Mouse (Mus musculus): ENCODE data around the gene Tdp1. TPM values are rescaled to one million over a fixed set of nuclear protein-coding genes. Genes with fewer than 3 reads are reported as not detected.

Tdp1 gene
- polyA plus RNA-seq, 1 experiment from 2014 or later, result 43.9 TPM

- no peaks in the 10 kb centered on the region for H3K36me3 ChIP-seq (ENCODE audit: control insufficient read depth, insufficient read depth, low read length)
- no peak overlapping the region for H3K9ac ChIP-seq (ENCODE audit: low read depth, low read length)
- no peak for ATAC-seq
- H3K4me3 ChIP-seq (ENCODE audit: low read length), result no peak overlapping the region
- WGBS, result 65% methylated on average over 4 of the region's 4 CpGs
- H3K4me1 ChIP-seq (ENCODE audit: control insufficient read depth, insufficient read depth, low read length), result no peaks in the 10 kb centered on the region
- no peak overlapping the region for H3K27ac ChIP-seq (ENCODE audit: low read length)
- H3K9me3 ChIP-seq (ENCODE audit: control insufficient read depth, low read length), result no peaks in the 10 kb centered on the region
- no peaks in the 10 kb centered on the region for H3K27me3 ChIP-seq (replicated peaks; ENCODE audit: control insufficient read depth, insufficient read depth, low read length)
- H3K4me2 ChIP-seq (ENCODE audit: low read depth, low read length), result no peak overlapping the region
Measured at GRCm38 (mm10) chr12:99938476-99938875, 54.2 kb downstream of the Tdp1 start.

- no peak for ATAC-seq
- 80% methylated on average over 6 of the region's 6 CpGs for whole genome bisulfite sequencing
- H3K4me1 ChIP-seq (ENCODE audit: control insufficient read depth, insufficient read depth, low read length), result no peaks in the 10 kb centered on the region
Measured at GRCm38 (mm10) chr12:99939179-99939578, 54.9 kb downstream of the Tdp1 start.

GRCm38 (mm10) chr12:99940704-99941103, 56.4 kb downstream of the Tdp1 start:
- Histone ChIP-seq H3K9me3 (ENCODE audit: control insufficient read depth, low read length) (no peaks in the 10 kb centered on the region), H3K4me2 (ENCODE audit: low read depth, low read length) (no peak overlapping the region), H3K27ac (ENCODE audit: low read length) (no peak overlapping the region), H3K4me1 (ENCODE audit: control insufficient read depth, insufficient read depth, low read length) (no peaks in the 10 kb centered on the region), H3K4me3 (ENCODE audit: low read length) (no peak overlapping the region), H3K9ac (ENCODE audit: low read depth, low read length) (no peak overlapping the region), H3K27me3 (replicated peaks; ENCODE audit: control insufficient read depth, insufficient read depth, low read length) (no peaks in the 10 kb centered on the region), H3K36me3 (ENCODE audit: control insufficient read depth, insufficient read depth, low read length) (no peaks in the 10 kb centered on the region)
- no peak for ATAC-seq
- WGBS, result 86% methylated on average over 7 of the region's 7 CpGs

More at GRCm38 (mm10) chr12:99939179-99939578, 54.9 kb downstream of the Tdp1 start:
- no peak overlapping the region for H3K27ac ChIP-seq (ENCODE audit: low read length)
- no peaks in the 10 kb centered on the region for H3K27me3 ChIP-seq (replicated peaks; ENCODE audit: control insufficient read depth, insufficient read depth, low read length)
- H3K4me3 ChIP-seq (ENCODE audit: low read length), result no peak overlapping the region
- no peaks in the 10 kb centered on the region for H3K9me3 ChIP-seq (ENCODE audit: control insufficient read depth, low read length)
- no peak overlapping the region for H3K4me2 ChIP-seq (ENCODE audit: low read depth, low read length)
- no peak overlapping the region for H3K9ac ChIP-seq (ENCODE audit: low read depth, low read length)
- H3K36me3 ChIP-seq (ENCODE audit: control insufficient read depth, insufficient read depth, low read length), result no peaks in the 10 kb centered on the region

DNA sequence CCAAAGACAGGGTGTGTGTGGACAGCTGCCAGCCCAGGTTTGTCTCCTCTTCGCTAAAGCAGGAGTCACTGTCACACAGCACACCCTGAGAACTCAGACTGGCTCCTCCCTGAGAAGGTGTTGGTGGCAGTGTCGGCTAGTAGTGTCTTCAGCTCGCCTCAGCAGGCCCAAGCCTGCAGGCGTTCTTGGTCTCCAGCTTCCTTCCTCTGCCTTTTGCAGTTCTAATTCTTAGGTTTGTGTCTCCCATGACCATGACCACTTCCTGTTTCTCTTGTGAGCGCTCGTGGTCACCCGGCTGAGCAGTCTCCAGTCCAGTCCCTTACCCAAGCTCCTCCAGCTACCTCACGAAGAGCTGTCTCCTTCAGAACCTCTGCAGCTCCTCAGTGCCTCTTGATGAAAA, 58.1 kb downstream of the Tdp1 start:
- no peaks in the 10 kb centered on the region for H3K4me1 ChIP-seq (ENCODE audit: control insufficient read depth, insufficient read depth, low read length)
- 73% methylated on average over 8 of the region's 8 CpGs for WGBS
- no peak overlapping the region for H3K4me3 ChIP-seq (ENCODE audit: low read length)
- no peaks in the 10 kb centered on the region for H3K36me3 ChIP-seq (ENCODE audit: control insufficient read depth, insufficient read depth, low read length)
- no peaks in the 10 kb centered on the region for H3K9me3 ChIP-seq (ENCODE audit: control insufficient read depth, low read length)
- H3K4me2 ChIP-seq (ENCODE audit: low read depth, low read length), result no peak overlapping the region
- H3K27me3 ChIP-seq (replicated peaks; ENCODE audit: control insufficient read depth, insufficient read depth, low read length), result no peaks in the 10 kb centered on the region
- H3K27ac ChIP-seq (ENCODE audit: low read length), result no peak overlapping the region
- H3K9ac ChIP-seq (ENCODE audit: low read depth, low read length), result no peak overlapping the region
- no peak for ATAC-seq

GRCm38 (mm10) chr12:99952928-99953327, 68.6 kb downstream of the Tdp1 start:
- Histone ChIP-seq H3K27ac (ENCODE audit: low read length) (no peak overlapping the region), H3K4me2 (ENCODE audit: low read depth, low read length) (no peak overlapping the region), H3K27me3 (replicated peaks; ENCODE audit: control insufficient read depth, insufficient read depth, low read length) (no peaks in the 10 kb centered on the region), H3K9me3 (ENCODE audit: control insufficient read depth, low read length) (no peaks in the 10 kb centered on the region), H3K4me1 (ENCODE audit: control insufficient read depth, insufficient read depth, low read length) (no peaks in the 10 kb centered on the region), H3K36me3 (ENCODE audit: control insufficient read depth, insufficient read depth, low read length) (no peaks in the 10 kb centered on the region), H3K9ac (ENCODE audit: low read depth, low read length) (no peak overlapping the region), H3K4me3 (ENCODE audit: low read length) (no peak overlapping the region)
- no peak for ATAC-seq
- WGBS, result 66% methylated on average over 7 of the region's 7 CpGs

DNA sequence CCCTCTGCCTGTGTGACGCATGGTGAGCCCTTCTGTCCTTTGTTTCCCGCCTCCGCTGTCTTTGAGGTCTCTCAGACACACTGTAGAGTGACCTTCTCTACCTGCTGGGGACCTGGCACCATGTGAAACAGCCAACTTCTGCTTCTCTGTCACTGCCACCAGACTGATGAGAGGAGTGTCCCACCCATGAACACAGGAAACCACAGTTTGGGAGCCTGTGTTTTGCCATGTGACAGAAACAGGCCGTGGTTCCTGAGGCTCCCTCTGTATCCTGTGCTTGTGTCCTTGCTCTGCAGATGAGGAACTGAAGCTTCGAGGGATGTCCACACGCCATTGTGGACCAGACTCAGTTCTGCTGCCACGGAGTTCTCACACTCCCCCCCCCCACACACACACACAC, 72.1 kb downstream of the Tdp1 start:
- H3K9me3 ChIP-seq (ENCODE audit: control insufficient read depth, low read length), result no peaks in the 10 kb centered on the region
- no peak overlapping the region for H3K27ac ChIP-seq (ENCODE audit: low read length)
- no peak for ATAC-seq
- H3K4me2 ChIP-seq (ENCODE audit: low read depth, low read length), result no peak overlapping the region
- H3K4me3 ChIP-seq (ENCODE audit: low read length), result no peak overlapping the region
- no peak overlapping the region for H3K9ac ChIP-seq (ENCODE audit: low read depth, low read length)
- no peaks in the 10 kb centered on the region for H3K36me3 ChIP-seq (ENCODE audit: control insufficient read depth, insufficient read depth, low read length)
- no peaks in the 10 kb centered on the region for H3K4me1 ChIP-seq (ENCODE audit: control insufficient read depth, insufficient read depth, low read length)
- H3K27me3 ChIP-seq (replicated peaks; ENCODE audit: control insufficient read depth, insufficient read depth, low read length), result no peaks in the 10 kb centered on the region
- WGBS, result 83% methylated on average over 7 of the region's 7 CpGs

DNA sequence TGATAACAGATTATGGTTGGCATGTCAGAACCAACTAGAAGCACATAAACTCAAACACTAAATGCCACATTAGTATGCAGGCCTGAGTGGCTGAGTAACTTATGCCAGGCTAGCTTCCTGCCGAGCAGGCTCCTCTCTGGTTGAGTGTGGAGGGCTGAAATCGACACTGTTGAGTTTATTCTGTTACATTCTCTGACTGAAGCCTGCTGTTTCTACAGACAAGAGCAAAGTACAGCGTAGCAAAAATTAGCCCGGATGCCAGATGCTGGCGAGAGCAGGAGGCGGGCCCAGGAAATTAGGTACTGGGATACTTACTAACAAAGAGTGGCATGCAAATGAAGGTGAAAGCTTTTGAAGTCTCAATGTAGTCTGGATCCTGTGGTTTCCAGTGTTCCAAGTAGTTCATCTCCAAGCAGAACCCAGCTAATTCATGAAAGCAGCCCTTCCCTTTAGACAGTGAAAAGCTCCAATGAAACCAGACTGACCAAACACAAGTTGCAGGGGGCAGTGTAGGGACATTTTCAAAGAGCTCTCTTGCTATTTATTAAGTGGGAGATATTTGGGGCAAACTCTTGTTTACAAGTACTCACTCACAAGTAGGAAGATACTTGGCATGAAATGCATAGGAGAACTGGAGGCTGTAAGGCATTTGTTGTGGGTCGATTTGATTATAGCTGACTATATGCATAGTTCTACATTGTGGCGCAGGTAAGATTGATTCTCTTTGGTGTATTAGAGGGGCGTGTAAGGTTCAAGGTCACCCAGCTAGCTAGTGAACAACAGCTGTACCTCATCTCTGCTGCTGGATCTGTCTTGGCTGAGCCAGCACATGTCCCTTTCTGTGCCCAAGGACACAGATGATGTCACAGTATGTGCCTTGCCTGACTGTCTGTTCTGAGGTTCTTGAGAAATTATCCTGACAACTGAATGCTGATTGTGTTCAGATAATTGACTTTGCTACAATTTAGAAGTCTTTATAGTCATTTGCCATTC, 74.0 kb downstream of the Tdp1 start:
- H3K4me3 ChIP-seq (ENCODE audit: low read length), result no peak overlapping the region
- H3K9me3 ChIP-seq (ENCODE audit: control insufficient read depth, low read length), result no peaks in the 10 kb centered on the region
- H3K4me1 ChIP-seq (ENCODE audit: control insufficient read depth, insufficient read depth, low read length), result no peaks in the 10 kb centered on the region
- no peak for ATAC-seq
- H3K27ac ChIP-seq (ENCODE audit: low read length), result no peak overlapping the region
- no peak overlapping the region for H3K9ac ChIP-seq (ENCODE audit: low read depth, low read length)
- no peaks in the 10 kb centered on the region for H3K27me3 ChIP-seq (replicated peaks; ENCODE audit: control insufficient read depth, insufficient read depth, low read length)
- WGBS, result 67% methylated on average over 9 of the region's 9 CpGs
- H3K36me3 ChIP-seq (ENCODE audit: control insufficient read depth, insufficient read depth, low read length), result no peaks in the 10 kb centered on the region
- H3K4me2 ChIP-seq (ENCODE audit: low read depth, low read length), result no peak overlapping the region

DNA sequence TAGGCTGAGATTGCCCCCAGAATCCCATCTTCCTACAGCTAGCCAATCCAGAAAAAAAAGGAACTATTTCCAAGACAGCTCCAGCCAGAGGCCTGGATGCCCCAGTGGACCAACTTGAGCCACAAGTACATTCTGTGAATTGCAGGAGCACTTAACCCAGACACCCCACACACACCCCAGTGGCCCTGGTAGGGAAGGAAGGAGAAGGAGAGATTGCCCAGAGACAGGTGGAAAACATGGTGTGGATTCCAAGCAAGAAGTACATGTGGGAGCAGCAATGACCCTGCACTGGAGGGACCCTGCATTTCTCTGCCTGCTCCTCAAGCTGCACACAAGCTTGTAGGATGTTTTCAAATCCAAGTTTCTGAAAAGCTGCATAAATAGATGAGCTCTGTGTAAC, 75.0 kb downstream of the Tdp1 start:
- Histone ChIP-seq H3K9me3 (ENCODE audit: control insufficient read depth, low read length) (no peaks in the 10 kb centered on the region), H3K4me3 (ENCODE audit: low read length) (no peak overlapping the region), H3K27me3 (replicated peaks; ENCODE audit: control insufficient read depth, insufficient read depth, low read length) (peaks cover 8% of the 10 kb centered on the region), H3K4me1 (ENCODE audit: control insufficient read depth, insufficient read depth, low read length) (no peaks in the 10 kb centered on the region; the same call in 1 of the 2 replicates), H3K9ac (ENCODE audit: low read depth, low read length) (no peak overlapping the region), H3K36me3 (ENCODE audit: control insufficient read depth, insufficient read depth, low read length) (no peaks in the 10 kb centered on the region), H3K27ac (ENCODE audit: low read length) (no peak overlapping the region), H3K4me2 (ENCODE audit: low read depth, low read length) (no peak overlapping the region)
- ATAC-seq, result no peak

DNA sequence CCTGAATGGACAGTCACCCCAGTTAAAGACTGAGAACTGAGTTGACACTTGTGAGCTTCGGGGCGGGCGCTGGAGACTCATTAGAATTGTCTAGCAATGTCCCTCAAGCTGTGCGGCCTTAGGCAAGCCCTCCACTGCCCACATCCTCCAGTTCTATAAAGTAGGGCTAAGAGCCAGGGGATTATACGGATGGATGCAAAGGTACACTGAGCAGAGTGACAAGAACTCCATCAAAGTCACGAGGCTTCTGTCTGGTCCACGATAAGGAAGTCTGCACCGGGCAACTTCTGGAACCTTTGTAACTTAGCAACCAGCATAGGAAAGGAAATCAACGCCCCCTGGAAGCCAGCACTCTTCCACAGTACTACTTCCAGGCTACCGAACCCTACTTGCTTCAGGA, 75.6 kb downstream of the Tdp1 start:
- no peak overlapping the region for H3K4me3 ChIP-seq (ENCODE audit: low read length)
- no peak for ATAC-seq
- no peaks in the 10 kb centered on the region for H3K9me3 ChIP-seq (ENCODE audit: control insufficient read depth, low read length)
- H3K36me3 ChIP-seq (ENCODE audit: control insufficient read depth, insufficient read depth, low read length), result no peaks in the 10 kb centered on the region
- no peak overlapping the region for H3K27ac ChIP-seq (ENCODE audit: low read length)
- no peak overlapping the region for H3K9ac ChIP-seq (ENCODE audit: low read depth, low read length)
- WGBS, result 34% methylated on average over 10 of the region's 10 CpGs
- H3K4me2 ChIP-seq (ENCODE audit: low read depth, low read length), result no peak overlapping the region
- H3K4me1 ChIP-seq (ENCODE audit: control insufficient read depth, insufficient read depth, low read length), result peaks cover 6% of the 10 kb centered on the region
- H3K27me3 ChIP-seq (replicated peaks; ENCODE audit: control insufficient read depth, insufficient read depth, low read length), result peaks cover 14% of the 10 kb centered on the region

Data from intestine, embryonic 16.5 days (tissue).